Mouse (Mus musculus) heart, postnatal 14 days (tissue): ENCODE measurements around the gene S1pr5. TPM values are rescaled to one million over a fixed set of nuclear protein-coding genes. Genes with fewer than 3 reads are reported as not detected.
"Not testable (repeated sequence)": the region's sequence is repeated elsewhere in the genome, so short reads cannot be mapped to it uniquely, and the experiment has no call there.

Experiments
- DNase-seq, 2 experiments: peaks; one replicate each; pipeline ENCODE4 v3.0.0; 2021 to 2022
- intact Hi-C: fragments of 180-260 bp; cut with DNase I; formaldehyde crosslinking; loops from one replicate; pipeline ENCODE4 v1.15.1; 2025
- total RNA-seq, 2 experiments: library from RNA; stranded (reverse); gene quantifications; 2 replicates each; pipeline ENCODE4 v1.2.3; 2021

Gene S1pr5
- total RNA-seq, 2 experiments from 2014 or later = 0.27 to 0.45 TPM

DNA sequence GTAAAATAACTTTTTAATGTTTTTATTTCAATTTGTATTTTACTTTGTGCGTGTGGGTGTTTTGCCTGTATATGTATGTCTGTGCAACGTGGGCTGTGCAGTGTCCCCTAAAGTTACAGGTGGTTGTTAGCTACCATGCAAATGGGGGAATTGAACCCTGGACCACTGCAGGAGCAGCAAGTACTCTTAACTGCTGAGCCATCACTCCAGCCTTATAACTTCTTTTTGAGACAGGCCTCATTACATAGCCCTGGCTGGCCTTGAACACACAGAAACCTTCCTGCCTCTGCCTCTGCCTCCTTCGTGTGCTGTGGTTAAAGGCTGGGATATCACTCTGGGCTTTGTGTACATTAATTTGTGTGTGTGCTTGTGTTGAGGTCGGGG lies 8.8 kb downstream of the S1pr5 start:
- no peak for DNase-seq
- intact Hi-C loops = loop anchor here (5.0 kb wide), 2 partner anchors 38 to 118 kb away; no protein-coding TSS in a partner anchor

GRCm38 (mm10) chr9:21238733-21239464 lies 9.3 kb downstream of the S1pr5 start, which contains the start of gene Keap1:
TSS of gene Keap1 (minus strand) at chr9:21239361.
- intact Hi-C loops = loop anchor here (5.0 kb wide), 2 partner anchors 38 to 118 kb away; no protein-coding TSS in a partner anchor
- DNase-seq = peak; percentile 88

DNA sequence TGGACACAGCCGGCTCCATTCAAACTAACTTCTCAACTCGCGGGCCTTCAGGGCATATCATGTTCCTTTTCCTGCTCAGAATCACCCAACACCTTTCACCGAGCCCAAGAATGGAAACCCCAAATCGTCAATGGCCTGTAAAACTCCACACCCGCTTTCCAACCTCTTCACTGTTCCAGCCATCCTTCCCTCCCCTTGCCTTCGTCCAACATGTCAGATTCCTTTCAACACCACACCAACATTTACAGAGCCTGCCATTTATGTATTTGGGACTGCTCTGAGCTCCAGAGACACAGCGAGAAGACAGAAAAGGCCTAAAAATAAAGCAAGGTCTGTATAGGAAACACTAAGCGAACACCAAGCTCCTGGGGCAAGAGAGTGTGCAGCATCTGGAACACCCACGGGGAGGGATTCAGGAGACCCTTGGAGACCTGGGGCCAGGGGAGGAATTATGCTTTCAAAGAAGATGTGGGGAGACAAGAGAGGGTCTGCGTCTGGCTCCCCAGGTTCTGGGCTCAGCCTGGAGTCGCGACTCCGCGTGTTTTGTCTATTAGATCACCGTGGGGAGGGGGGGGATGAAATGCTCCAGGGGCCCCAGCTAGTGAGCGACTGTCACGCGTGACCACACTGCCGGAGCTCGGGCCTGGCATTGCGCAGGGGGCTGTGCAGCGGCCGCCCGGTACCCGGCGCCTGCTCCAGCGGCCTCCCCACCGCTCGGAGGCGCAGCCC lies 10.1 kb downstream of the S1pr5 start:
- no peak for DNase-seq

DNA sequence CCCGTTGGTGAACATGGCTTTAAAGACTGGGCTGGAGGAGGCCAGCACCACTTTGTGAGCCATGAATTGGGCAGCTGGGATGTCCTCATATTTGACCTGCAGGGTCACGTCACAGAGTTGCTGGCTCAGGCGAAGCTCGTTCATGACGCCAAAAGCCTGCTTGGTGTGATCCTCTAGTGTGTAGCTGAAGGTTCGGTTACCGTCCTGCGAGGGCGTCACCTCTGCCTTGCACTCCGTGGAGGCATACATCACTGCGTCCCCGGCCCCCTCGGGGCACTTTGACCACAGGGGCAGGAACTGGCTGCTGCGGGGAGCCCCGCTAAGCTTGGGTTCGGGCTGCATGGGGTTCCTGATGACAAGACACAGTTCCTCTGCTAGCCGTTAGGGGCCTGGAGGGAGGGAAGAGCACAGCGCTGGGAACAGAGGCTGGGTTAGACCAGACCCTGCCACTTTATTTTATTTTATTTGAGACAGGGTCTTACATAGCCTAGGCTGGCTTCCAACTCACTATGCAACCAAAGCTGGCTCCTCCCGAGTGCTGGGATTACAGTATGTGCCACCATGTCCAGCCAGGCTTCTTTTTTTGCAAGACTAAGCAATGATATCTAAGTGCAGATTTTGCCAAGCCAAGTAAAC lies 10.8 kb downstream of the S1pr5 start:
- DNase-seq = peak; percentile 41 to 48

More for the DNA sequence above, 10.1 kb downstream of the S1pr5 start:
- intact Hi-C loops = loop anchor here (5.0 kb wide), 2 partner anchors 39 to 119 kb away; no protein-coding TSS in a partner anchor

DNA sequence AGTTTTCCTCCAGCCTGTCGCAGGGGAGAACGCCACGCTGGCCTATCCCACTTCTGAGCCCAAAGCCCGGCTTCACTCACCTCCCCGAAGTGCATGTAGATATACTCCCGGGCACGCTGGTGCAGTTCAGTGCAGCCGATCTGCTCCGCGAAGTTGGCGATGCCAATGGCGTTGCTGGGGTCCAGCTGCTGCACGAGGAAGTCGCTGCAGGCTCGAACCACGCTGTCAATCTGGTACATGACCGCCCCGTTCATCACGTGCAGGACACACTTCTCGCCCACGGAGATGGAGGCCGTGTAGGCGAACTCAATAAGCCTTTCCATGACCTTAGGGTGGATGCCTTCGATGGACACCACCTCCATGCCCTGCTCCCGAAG lies 11.3 kb downstream of the S1pr5 start:
- intact Hi-C loops = loop anchor here (5.0 kb wide), 2 partner anchors 40 to 120 kb away; no protein-coding TSS in a partner anchor
- no peak for DNase-seq

More for the DNA sequence above, 10.8 kb downstream of the S1pr5 start:
- intact Hi-C loops = loop anchor here (5.0 kb wide), 2 partner anchors 40 to 120 kb away; no protein-coding TSS in a partner anchor

DNA sequence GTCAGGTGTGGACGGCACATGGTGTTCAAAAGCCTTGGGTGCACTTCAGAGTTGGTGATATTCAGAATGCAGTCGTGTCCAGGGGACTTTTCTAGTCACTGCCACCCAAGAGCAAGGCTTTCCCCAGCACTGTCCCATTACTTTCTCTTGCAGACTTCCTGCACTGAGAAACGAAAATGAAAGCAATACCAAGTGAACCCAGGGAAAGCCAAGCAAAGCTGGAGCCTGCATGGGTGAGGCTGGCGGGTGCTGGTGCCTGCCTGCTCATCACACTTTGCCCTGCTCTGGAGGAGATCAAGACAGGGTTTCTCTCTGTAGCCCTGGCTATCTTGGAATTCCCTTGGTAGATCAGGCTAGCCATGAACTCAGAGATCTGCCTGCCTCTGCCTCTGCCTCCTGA lies 12.9 kb downstream of the S1pr5 start:
- intact Hi-C loops = loop anchor here (5.0 kb wide), 2 partner anchors 42 to 122 kb away; no protein-coding TSS in a partner anchor
- no peak for DNase-seq

DNA sequence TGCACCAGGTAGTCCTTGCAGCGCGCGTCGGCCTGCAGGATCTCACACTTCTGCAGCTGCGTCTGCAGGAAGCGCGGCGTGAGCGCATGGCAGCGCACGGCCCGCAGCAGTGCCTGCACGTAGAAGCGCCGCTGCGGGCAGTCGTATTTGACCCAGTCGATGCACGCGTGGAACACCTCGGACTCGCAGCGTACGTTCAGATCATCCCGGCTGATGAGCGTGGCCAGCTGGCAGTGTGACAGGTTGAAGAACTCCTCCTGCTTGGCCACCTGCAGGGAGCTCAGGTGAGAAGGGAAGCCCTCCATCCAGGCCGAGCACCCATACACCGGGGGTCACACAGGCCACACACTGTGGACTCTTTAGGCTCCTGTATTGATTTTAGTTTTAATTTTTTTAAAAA lies 14.4 kb downstream of the S1pr5 start:
- DNase-seq = no peak
- intact Hi-C loops = no loop called here

DNA sequence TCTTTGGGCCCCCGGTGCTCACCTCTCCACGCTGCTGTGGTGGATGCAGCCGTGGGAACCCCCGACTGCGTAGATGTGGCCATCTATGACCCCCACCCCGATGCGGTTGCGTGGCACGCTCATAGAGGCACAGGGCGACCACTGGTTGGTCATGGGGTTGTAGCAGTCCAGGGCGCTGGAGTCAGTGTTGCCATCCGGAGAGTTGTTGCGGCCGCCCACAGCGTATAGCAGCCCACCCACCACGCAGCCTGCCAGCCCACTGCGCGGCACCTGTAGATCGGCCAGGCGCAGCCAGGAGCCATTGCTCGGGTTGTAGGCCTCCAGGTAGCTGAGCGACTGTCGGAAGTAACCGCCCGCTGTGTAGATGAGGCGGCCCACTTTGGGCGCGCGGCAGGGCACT lies 14.9 kb downstream of the S1pr5 start:
- no peak for DNase-seq
- intact Hi-C loops = no loop called here

GRCm38 (mm10) chr9:21232867-21233266 lies 15.4 kb downstream of the S1pr5 start:
- intact Hi-C loops = no loop called here
- DNase-seq = no peak

DNA sequence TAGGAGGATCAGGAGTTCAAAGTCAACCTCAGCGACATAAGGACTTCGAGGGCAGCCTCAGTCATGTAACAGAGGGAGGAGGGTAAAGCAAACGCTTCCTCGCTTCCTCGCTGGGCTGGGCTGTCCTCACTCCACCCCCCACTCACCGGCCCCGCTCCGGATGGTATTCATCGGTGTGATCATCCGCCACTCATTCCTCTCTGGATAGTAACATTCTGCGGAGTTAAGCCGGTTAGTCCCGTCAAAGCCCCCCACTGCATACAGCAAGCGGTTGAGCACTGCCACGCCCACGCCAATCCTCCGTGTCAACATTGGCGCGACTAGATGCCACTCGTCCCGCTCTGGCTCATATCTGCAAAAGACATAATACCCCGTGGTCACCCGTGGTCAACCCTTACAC lies 16.7 kb downstream of the S1pr5 start:
- no peak for DNase-seq
- intact Hi-C loops = no loop called here

GRCm38 (mm10) chr9:21227342-21227741 lies 20.9 kb downstream of the S1pr5 start:
- no peak for DNase-seq
- intact Hi-C loops = no loop called here

DNA sequence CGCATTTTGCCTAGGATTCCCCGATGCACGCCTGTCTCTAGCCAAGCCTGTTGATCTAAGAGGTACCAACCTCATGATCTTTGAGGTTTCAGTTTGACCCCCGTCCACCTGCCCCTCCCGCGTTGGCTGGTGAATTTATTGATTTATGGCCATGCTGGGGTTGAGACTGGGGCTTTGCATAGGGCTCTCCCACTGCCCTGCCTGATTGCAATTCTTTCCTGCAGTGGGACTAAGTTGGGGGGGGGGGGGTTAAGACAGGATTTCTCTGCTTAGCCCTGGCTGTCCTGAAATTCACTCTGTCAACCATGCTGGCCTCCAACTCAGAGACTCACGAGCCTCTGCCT lies 22.9 kb downstream of the S1pr5 start:
- DNase-seq = peak in 1 of 2 experiments; percentile 26
- intact Hi-C loops = no loop called here

GRCm38 (mm10) chr9:21224576-21225414 lies 23.4 kb downstream of the S1pr5 start:
- no peak for DNase-seq
- intact Hi-C loops = loop anchor here (5.0 kb wide), 1 partner anchor 133 kb away; no protein-coding TSS in a partner anchor

- intact Hi-C loops = loop anchor here (5.0 kb wide), 1 partner anchor 133 kb away; no protein-coding TSS in a partner anchor
- no peak for DNase-seq
Measured at GRCm38 (mm10) chr9:21223906-21224305, 24.3 kb downstream of the S1pr5 start.

DNA sequence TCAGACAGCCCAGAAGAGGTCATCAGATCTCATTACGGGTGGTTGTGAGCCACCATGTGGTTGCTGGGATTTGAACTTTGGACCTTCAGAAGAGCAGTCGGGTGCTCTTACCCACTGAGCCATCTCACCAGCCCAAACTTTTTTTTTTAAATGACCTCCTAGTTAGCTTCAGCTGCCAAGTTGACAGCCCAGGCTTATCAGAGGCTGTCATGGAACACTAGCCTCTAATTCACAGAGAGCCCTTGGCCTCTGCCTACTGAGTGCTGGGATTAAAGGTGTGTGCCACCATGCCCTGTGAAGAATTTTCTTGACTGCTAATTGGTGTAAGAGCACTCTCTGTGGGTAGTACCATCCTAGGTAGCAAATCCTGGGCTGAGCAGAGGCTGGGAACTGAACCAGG lies 24.8 kb downstream of the S1pr5 start:
- intact Hi-C loops = loop anchor here (5.0 kb wide), 1 partner anchor 134 kb away; no protein-coding TSS in a partner anchor
- DNase-seq = not testable (repeated sequence)

- intact Hi-C loops = loop anchor here (5.0 kb wide), 1 partner anchor 136 kb away; no protein-coding TSS in a partner anchor
- DNase-seq = peak in 1 of 2 experiments; percentile 30
Measured at GRCm38 (mm10) chr9:21221383-21221929, 26.8 kb downstream of the S1pr5 start.

DNA sequence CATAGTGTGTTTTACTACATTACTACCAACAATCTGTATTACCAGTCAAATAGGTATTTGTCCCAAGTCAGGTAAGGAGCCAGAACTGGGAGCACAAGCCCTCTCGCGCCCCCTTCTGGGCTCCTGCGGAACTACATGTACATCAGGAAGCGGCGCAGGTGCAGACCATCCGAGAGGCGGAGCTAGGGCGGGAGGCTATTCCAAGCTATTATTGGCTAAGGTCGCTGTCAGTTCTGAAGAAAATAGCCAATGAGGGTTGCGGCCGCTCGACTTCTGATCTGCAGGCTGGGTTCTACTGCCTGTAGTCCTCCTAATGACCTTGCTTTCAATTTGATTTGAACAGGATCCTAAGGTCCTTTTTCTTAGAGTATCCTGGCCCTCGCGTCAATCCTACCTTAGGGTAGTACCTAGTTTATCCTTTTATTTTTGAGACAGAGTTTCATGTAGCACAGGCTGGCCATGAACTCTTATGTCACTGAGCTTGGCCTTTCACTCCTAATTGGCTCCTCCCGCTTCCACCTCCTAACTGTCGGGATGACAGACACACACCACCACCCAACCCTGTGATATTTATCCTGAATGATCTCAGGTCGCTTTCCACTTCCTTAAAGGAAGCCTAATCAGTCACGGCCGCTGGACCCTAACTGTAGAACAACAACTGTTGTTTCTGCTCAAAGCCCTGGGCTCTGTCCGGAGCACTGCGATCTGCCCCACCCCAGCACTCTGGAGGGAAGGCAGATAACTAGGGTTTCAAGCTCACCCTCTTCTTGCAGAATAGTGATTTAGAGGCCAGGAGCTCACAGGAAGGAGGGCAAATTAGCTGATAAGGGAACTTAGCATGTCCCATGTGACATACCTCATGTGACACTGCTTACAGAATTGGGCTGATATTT lies 27.5 kb downstream of the S1pr5 start:
- intact Hi-C loops = loop anchor here (5.0 kb wide), 1 partner anchor 137 kb away; no protein-coding TSS in a partner anchor

GRCm38 (mm10) chr9:21219820-21220219 lies 28.4 kb downstream of the S1pr5 start:
- intact Hi-C loops = loop anchor here (5.0 kb wide), 1 partner anchor 137 kb away; no protein-coding TSS in a partner anchor
- no peak for DNase-seq

More for the DNA sequence above, 27.5 kb downstream of the S1pr5 start:
- peak; percentile 88 to 91 for DNase-seq
